Mouse (Mus musculus) embryonic facial prominence, embryonic 15.5 days (tissue): ENCODE results near the gene 4930404H24Rik. TPM values are rescaled to one million over a fixed set of nuclear protein-coding genes. Genes with fewer than 3 reads are reported as not detected.
"Not testable (repeated sequence)": the region's sequence is repeated elsewhere in the genome, so short reads cannot be mapped to it uniquely, and the experiment has no call there.

Source experiments
- ATAC-seq: fragments of 200-750 bp; cut with Nextera tagmentation; 2 replicates; pipeline ENCODE4 v1.8.0; 2017; ENCODE audit warnings: low read depth, moderate TSS enrichment; ENCODE audit not compliant: insufficient number of reproducible peaks, low FRiP score, low TSS enrichment
- H3K27ac ChIP-seq: fragments of 300-500 bp; sonication (generic); replicated peaks from 2 replicates; pipeline ENCODE4 v1.5.1; 2015; ENCODE audit warnings: mild to moderate bottlenecking, inconsistent platforms
- H3K27me3 ChIP-seq: fragments of 300-500 bp; sonication (generic); 2 replicates; pipeline ENCODE4 v1.6.1; 2015; ENCODE audit warnings: inconsistent platforms
- H3K36me3 ChIP-seq: fragments of 300-500 bp; sonication (generic); 2 replicates; pipeline ENCODE4 v1.6.1; 2015; ENCODE audit warnings: mild to moderate bottlenecking, inconsistent platforms
- H3K4me1 ChIP-seq: fragments of 300-500 bp; sonication (generic); 2 replicates; pipeline ENCODE4 v1.6.1; 2015; ENCODE audit warnings: inconsistent platforms
- H3K4me2 ChIP-seq: fragments of 300-500 bp; sonication (generic); replicated peaks from 2 replicates; pipeline ENCODE4 v1.6.1; 2015; ENCODE audit warnings: mild to moderate bottlenecking, inconsistent platforms
- H3K4me3 ChIP-seq: fragments of 300-500 bp; sonication (generic); replicated peaks from 2 replicates; pipeline ENCODE4 v1.5.1; 2015; ENCODE audit warnings: mild to moderate bottlenecking, inconsistent platforms
- H3K9ac ChIP-seq: fragments of 300-500 bp; sonication (generic); 2 replicates; pipeline ENCODE4 v1.6.1; 2015; ENCODE audit warnings: inconsistent platforms
- H3K9me3 ChIP-seq: fragments of 300-500 bp; sonication (generic); replicated peaks from 2 replicates; pipeline ENCODE4 v1.6.1; 2016; ENCODE audit warnings: inconsistent platforms
- WGBS: fragments of 180-500 bp; shearing (Covaris S2); methylation state at CpG from one replicate; pipeline ENCODE4 v1.1.7; 2015; 5-methylcytosine and 5-hydroxymethylcytosine counted together
- polyA plus RNA-seq: library from polyadenylated mRNA; unstranded; fragments of >200 nt; fragmentation: Nextera tagmentation; extraction: Ambion mirVana; gene quantifications from 2 replicates; pipeline ENCODE4 v1.2.1, GENCODE M21; 2015

Gene 4930404H24Rik
- polyA plus RNA-seq, 1 experiment from 2014 or later, result not detected

- H3K4me2 ChIP-seq, H3K27ac ChIP-seq, H3K9ac ChIP-seq, ATAC-seq, H3K4me3 ChIP-seq, H3K9me3 ChIP-seq, H3K36me3 ChIP-seq: not testable (repeated sequence)
- Histone ChIP-seq H3K4me1 (peaks cover 54% of the 10 kb centered on the region), H3K27me3 (peaks cover 11% of the 10 kb centered on the region)
- 86% methylated on average over 4 of the region's 4 CpGs for WGBS
Observed at GRCm38 (mm10) chr2:153495391-153495790, 2.8 kb downstream of the 4930404H24Rik start.

GRCm38 (mm10) chr2:153495818-153496217 lies 3.2 kb downstream of the 4930404H24Rik start:
- no peak for ATAC-seq
- no peaks in the 10 kb centered on the region for H3K36me3 ChIP-seq
- peaks cover 52% of the 10 kb centered on the region for H3K4me1 ChIP-seq
- no peak overlapping the region for H3K9ac ChIP-seq
- no peak overlapping the region for H3K27ac ChIP-seq
- WGBS, result 64% methylated on average over 4 of the region's 4 CpGs
- H3K4me3 ChIP-seq, result no peak overlapping the region
- peaks cover 11% of the 10 kb centered on the region for H3K27me3 ChIP-seq
- H3K9me3 ChIP-seq, result no peaks in the 10 kb centered on the region
- H3K4me2 ChIP-seq, result no peak overlapping the region

GRCm38 (mm10) chr2:153496301-153496700 lies 3.7 kb downstream of the 4930404H24Rik start:
- no peak overlapping the region for H3K4me3 ChIP-seq
- H3K9me3 ChIP-seq, result no peaks in the 10 kb centered on the region
- no peak overlapping the region for H3K4me2 ChIP-seq
- H3K36me3 ChIP-seq, result no peaks in the 10 kb centered on the region
- no peak overlapping the region for H3K27ac ChIP-seq
- H3K9ac ChIP-seq, result no peak overlapping the region
- H3K4me1 ChIP-seq, result peaks cover 47% of the 10 kb centered on the region
- H3K27me3 ChIP-seq, result peaks cover 11% of the 10 kb centered on the region
- WGBS, result 67% methylated on average over 6 of the region's 6 CpGs
- no peak for ATAC-seq

GRCm38 (mm10) chr2:153496898-153497297 lies 4.3 kb downstream of the 4930404H24Rik start:
- Histone ChIP-seq H3K27me3 (peaks cover 5% of the 10 kb centered on the region), H3K9ac (no peak overlapping the region), H3K27ac (no peak overlapping the region), H3K36me3 (no peaks in the 10 kb centered on the region), H3K4me3 (no peak overlapping the region), H3K4me1 (peaks cover 41% of the 10 kb centered on the region), H3K9me3 (no peaks in the 10 kb centered on the region), H3K4me2 (no peak overlapping the region)
- ATAC-seq, result no peak
- 40% methylated on average over 13 of the region's 13 CpGs for WGBS

GRCm38 (mm10) chr2:153499154-153499553 lies 6.6 kb downstream of the 4930404H24Rik start:
- Histone ChIP-seq H3K4me1 (peaks cover 24% of the 10 kb centered on the region), H3K27me3 (no peaks in the 10 kb centered on the region)

GRCm38 (mm10) chr2:153506385-153506784 lies 13.8 kb downstream of the 4930404H24Rik start:
- no peaks in the 10 kb centered on the region for H3K27me3 ChIP-seq
- peaks cover 10% of the 10 kb centered on the region for H3K4me1 ChIP-seq
- no peak overlapping the region for H3K4me2 ChIP-seq
- no peaks in the 10 kb centered on the region for H3K36me3 ChIP-seq
- no peak overlapping the region for H3K27ac ChIP-seq
- no peak overlapping the region for H3K4me3 ChIP-seq
- ATAC-seq, result no peak
- 84% methylated on average over 5 of the region's 5 CpGs for WGBS
- H3K9ac ChIP-seq, result no peak overlapping the region
- H3K9me3 ChIP-seq, result no peaks in the 10 kb centered on the region

More at GRCm38 (mm10) chr2:153499154-153499553, 6.6 kb downstream of the 4930404H24Rik start:
- H3K4me2 ChIP-seq, result no peak overlapping the region
- ATAC-seq, result no peak
- no peak overlapping the region for H3K4me3 ChIP-seq
- no peak overlapping the region for H3K9ac ChIP-seq
- H3K9me3 ChIP-seq, result no peaks in the 10 kb centered on the region
- no peak overlapping the region for H3K27ac ChIP-seq
- H3K36me3 ChIP-seq, result no peaks in the 10 kb centered on the region
- 50% methylated on average over 4 of the region's 4 CpGs for WGBS

- no peak overlapping the region for H3K9ac ChIP-seq
- 88% methylated on average over 2 of the region's 2 CpGs for WGBS
- no peaks in the 10 kb centered on the region for H3K27me3 ChIP-seq
- H3K4me2 ChIP-seq, result no peak overlapping the region
- no peak for ATAC-seq
- no peaks in the 10 kb centered on the region for H3K9me3 ChIP-seq
- H3K4me3 ChIP-seq, result no peak overlapping the region
- H3K4me1 ChIP-seq, result peaks cover 10% of the 10 kb centered on the region
- H3K27ac ChIP-seq, result no peak overlapping the region
- H3K36me3 ChIP-seq, result no peaks in the 10 kb centered on the region
Observed at GRCm38 (mm10) chr2:153507969-153508368, 15.4 kb downstream of the 4930404H24Rik start.

GRCm38 (mm10) chr2:153508405-153508804 lies 15.8 kb downstream of the 4930404H24Rik start:
- no peak for ATAC-seq
- 77% methylated on average over 3 of the region's 3 CpGs for WGBS
- H3K9ac ChIP-seq, result no peak overlapping the region
- H3K27me3 ChIP-seq, result no peaks in the 10 kb centered on the region
- H3K4me3 ChIP-seq, result no peak overlapping the region
- H3K4me1 ChIP-seq, result peaks cover 10% of the 10 kb centered on the region
- H3K9me3 ChIP-seq, result no peaks in the 10 kb centered on the region
- H3K4me2 ChIP-seq, result no peak overlapping the region
- no peak overlapping the region for H3K27ac ChIP-seq
- H3K36me3 ChIP-seq, result no peaks in the 10 kb centered on the region

- no peak overlapping the region for H3K9ac ChIP-seq
Observed at GRCm38 (mm10) chr2:153509211-153510029, 16.8 kb downstream of the 4930404H24Rik start.

GRCm38 (mm10) chr2:153510136-153510535 lies 17.5 kb downstream of the 4930404H24Rik start:
- Histone ChIP-seq H3K9me3 (no peaks in the 10 kb centered on the region), H3K9ac (no peak overlapping the region), H3K4me1 (peaks cover 10% of the 10 kb centered on the region), H3K27me3 (no peaks in the 10 kb centered on the region), H3K27ac (no peak overlapping the region), H3K36me3 (no peaks in the 10 kb centered on the region), H3K4me2 (no peak overlapping the region), H3K4me3 (no peak overlapping the region)
- ATAC-seq, result no peak
- WGBS, result 74% methylated on average over 8 of the region's 8 CpGs

More at GRCm38 (mm10) chr2:153509211-153510029, 16.8 kb downstream of the 4930404H24Rik start:
- H3K4me3 ChIP-seq, result no peak overlapping the region
- peak; percentile 55; the same call in 1 of the 2 replicates for ATAC-seq
- no peak overlapping the region for H3K4me2 ChIP-seq
- no peaks in the 10 kb centered on the region for H3K36me3 ChIP-seq
- no peaks in the 10 kb centered on the region for H3K9me3 ChIP-seq
- H3K27me3 ChIP-seq, result no peaks in the 10 kb centered on the region
- 18% methylated on average over 18 of the region's 18 CpGs for WGBS
- no peak overlapping the region; the same call in 1 of the 2 replicates for H3K27ac ChIP-seq
- H3K4me1 ChIP-seq, result peaks cover 10% of the 10 kb centered on the region

- 53% methylated on average over 6 of the region's 6 CpGs for WGBS
- Histone ChIP-seq H3K4me2 (no peak overlapping the region), H3K9ac (no peak overlapping the region), H3K4me1 (peaks cover 10% of the 10 kb centered on the region), H3K4me3 (no peak overlapping the region), H3K9me3 (no peaks in the 10 kb centered on the region), H3K27ac (no peak overlapping the region), H3K36me3 (no peaks in the 10 kb centered on the region), H3K27me3 (no peaks in the 10 kb centered on the region)
- ATAC-seq, result no peak
Observed at GRCm38 (mm10) chr2:153511562-153511961, 19.0 kb downstream of the 4930404H24Rik start.
